Mouse (Mus musculus): ENCODE measurements around the gene Rnf187. TPM values are rescaled to one million over a fixed set of nuclear protein-coding genes. Genes with fewer than 3 reads are reported as not detected.

The Rnf187 gene
- polyA plus RNA-seq (2014; fragmentation: Nextera tagmentation; extraction: Ambion mirVana): 641 and 678 TPM in 2 replicates

DNA sequence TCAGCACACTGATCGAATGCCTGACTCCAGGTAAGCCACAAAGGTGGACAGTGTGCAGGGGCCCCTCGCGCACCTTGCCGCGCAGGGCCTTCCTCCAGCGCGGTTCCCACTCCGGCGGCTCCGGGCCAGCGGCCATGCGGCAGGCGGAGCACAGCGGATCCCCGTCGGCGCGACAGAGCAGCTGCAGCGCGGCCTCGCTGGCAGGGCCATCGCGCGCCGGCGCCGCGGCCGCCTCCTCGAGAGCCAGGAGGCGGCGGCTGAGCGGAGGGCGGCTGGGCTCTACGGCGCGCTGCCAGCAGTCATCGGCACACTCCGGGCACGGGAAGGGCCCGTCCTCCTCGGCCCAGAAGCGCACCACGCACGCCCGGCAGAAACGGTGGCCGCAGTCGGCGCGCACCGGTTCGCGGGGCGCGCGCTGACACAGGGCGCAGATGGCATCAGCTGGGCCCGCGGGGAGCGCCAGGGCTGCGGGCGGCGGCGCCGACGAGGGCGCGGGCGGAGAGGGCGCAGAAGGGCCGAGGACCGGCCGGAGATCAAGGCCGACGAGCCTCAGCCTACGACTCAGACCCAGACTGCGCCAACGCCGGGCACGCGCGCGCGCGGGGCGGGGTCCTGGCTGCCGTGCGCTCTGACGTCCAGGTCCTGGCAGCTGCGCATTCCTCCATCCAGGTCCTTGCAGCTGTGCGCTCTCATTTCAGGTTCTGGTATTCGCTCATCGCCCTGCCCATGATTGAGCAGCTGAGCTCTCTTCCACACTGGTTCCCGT, at the start of gene Rnf187:
Rnf187 (minus strand) TSS at position 595 of the 766 bp plus-strand sequence.
- ATAC-seq (ENCODE audit: low FRiP score, low TSS enrichment): peak; percentile 96
- WGBS: under 1% methylated on average over 95 of the region's 95 CpGs

GRCm38 (mm10) chr11:58985299-58985917, 46.7 kb upstream of the Rnf187 start:
- WGBS: 96% methylated on average over 3 of the region's 3 CpGs
- Histone ChIP-seq H3K27me3 (ENCODE audit: control insufficient read depth, insufficient read depth, low read length) (no peaks in the 10 kb centered on the region), H3K9me3 (ENCODE audit: control insufficient read depth, low read length) (no peaks in the 10 kb centered on the region), H3K4me2 (ENCODE audit: low read length) (no peak overlapping the region), H3K4me3 (replicated peaks; ENCODE audit: low read depth, low read length) (no peak overlapping the region), H3K36me3 (ENCODE audit: control insufficient read depth, insufficient read depth, low read length) (peaks cover 80% of the 10 kb centered on the region), H3K4me1 (ENCODE audit: control insufficient read depth, insufficient read depth, low read length) (no peaks in the 10 kb centered on the region), H3K27ac (replicated peaks; ENCODE audit: low read depth, low read length) (no peak overlapping the region), H3K9ac (replicated peaks; ENCODE audit: low read length) (no peak overlapping the region)
- DNase-seq (no peak), ATAC-seq (ENCODE audit: low FRiP score, low TSS enrichment) (no peak)

More for the DNA sequence above, at the start of gene Rnf187:
- peak within 1 kb of the TSS; percentile 75 for H3K4me2 ChIP-seq (ENCODE audit: low read length)
- H3K36me3 ChIP-seq (ENCODE audit: control insufficient read depth, insufficient read depth, low read length): peaks cover 33% of the 10 kb centered on the region
- H3K9ac ChIP-seq (replicated peaks; ENCODE audit: low read length): peak within 1 kb of the TSS; percentile 97
- H3K4me3 ChIP-seq (replicated peaks; ENCODE audit: low read depth, low read length): peak within 1 kb of the TSS; percentile 83
- H3K4me1 ChIP-seq (ENCODE audit: control insufficient read depth, insufficient read depth, low read length): peaks cover 20% of the 10 kb centered on the region
- DNase-seq: peak; percentile 97
- peak within 1 kb of the TSS; percentile 94 for H3K27ac ChIP-seq (replicated peaks; ENCODE audit: low read depth, low read length)
- H3K9me3 ChIP-seq (ENCODE audit: control insufficient read depth, low read length): no peaks in the 10 kb centered on the region
- H3K27me3 ChIP-seq (ENCODE audit: control insufficient read depth, insufficient read depth, low read length): no peaks in the 10 kb centered on the region

- Histone ChIP-seq H3K9ac (replicated peaks; ENCODE audit: low read length) (no peak overlapping the region), H3K36me3 (ENCODE audit: control insufficient read depth, insufficient read depth, low read length) (peaks cover 73% of the 10 kb centered on the region), H3K9me3 (ENCODE audit: control insufficient read depth, low read length) (no peaks in the 10 kb centered on the region), H3K27ac (replicated peaks; ENCODE audit: low read depth, low read length) (no peak overlapping the region), H3K27me3 (ENCODE audit: control insufficient read depth, insufficient read depth, low read length) (no peaks in the 10 kb centered on the region), H3K4me1 (ENCODE audit: control insufficient read depth, insufficient read depth, low read length) (peaks cover 6% of the 10 kb centered on the region; the same call in 1 of the 2 replicates), H3K4me3 (replicated peaks; ENCODE audit: low read depth, low read length) (no peak overlapping the region), H3K4me2 (ENCODE audit: low read length) (no peak overlapping the region)
- ATAC-seq (ENCODE audit: low FRiP score, low TSS enrichment): no peak
- 93% methylated on average over 7 of the region's 7 CpGs for WGBS
- no peak for DNase-seq
Observed at GRCm38 (mm10) chr11:58984657-58985056, 45.9 kb upstream of the Rnf187 start.

DNA sequence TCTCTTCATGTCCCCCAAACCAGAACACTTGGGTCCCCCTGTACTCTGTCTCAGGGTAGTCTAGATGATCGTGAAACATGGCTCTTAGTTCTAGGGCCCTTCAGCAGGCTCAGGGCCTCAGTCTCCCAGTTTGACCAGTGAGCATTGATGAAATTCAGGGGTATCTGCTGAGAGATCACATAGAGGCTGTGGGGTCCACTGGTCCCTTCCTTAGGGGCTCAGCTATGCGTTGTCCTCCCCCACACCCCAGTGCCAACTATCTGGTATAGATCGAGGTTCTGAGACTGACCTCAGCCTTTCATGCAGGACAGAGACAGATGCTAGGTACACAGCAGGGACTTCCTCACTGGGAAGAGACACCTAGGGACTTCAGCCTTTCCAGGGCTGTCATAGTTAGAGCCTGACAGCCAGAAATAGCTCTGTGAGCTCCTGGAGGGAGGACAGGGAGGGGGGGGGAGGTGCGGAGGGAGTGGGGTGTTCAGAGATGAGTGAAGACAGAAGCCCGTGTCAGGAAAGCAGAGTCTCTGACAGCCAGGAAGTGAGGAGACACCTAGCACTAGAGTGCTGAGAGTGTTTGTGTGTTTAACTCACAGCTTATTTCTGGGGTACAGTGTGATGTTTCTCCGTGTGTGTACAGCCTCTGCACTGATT, 45.1 kb upstream of the Rnf187 start:
- ATAC-seq (ENCODE audit: low FRiP score, low TSS enrichment): no peak
- 91% methylated on average over 6 of the region's 6 CpGs for WGBS
- Histone ChIP-seq H3K27me3 (ENCODE audit: control insufficient read depth, insufficient read depth, low read length) (no peaks in the 10 kb centered on the region), H3K4me3 (replicated peaks; ENCODE audit: low read depth, low read length) (no peak overlapping the region), H3K4me2 (ENCODE audit: low read length) (no peak overlapping the region), H3K9me3 (ENCODE audit: control insufficient read depth, low read length) (no peaks in the 10 kb centered on the region), H3K27ac (replicated peaks; ENCODE audit: low read depth, low read length) (no peak overlapping the region), H3K36me3 (ENCODE audit: control insufficient read depth, insufficient read depth, low read length) (peaks cover 64% of the 10 kb centered on the region), H3K4me1 (ENCODE audit: control insufficient read depth, insufficient read depth, low read length) (peaks cover 15% of the 10 kb centered on the region), H3K9ac (replicated peaks; ENCODE audit: low read length) (no peak overlapping the region)
- DNase-seq: no peak

GRCm38 (mm10) chr11:58982471-58983097, 43.9 kb upstream of the Rnf187 start:
- Histone ChIP-seq H3K4me2 (ENCODE audit: low read length) (no peak overlapping the region), H3K36me3 (ENCODE audit: control insufficient read depth, insufficient read depth, low read length) (peaks cover 53% of the 10 kb centered on the region), H3K9ac (replicated peaks; ENCODE audit: low read length) (no peak overlapping the region), H3K27ac (replicated peaks; ENCODE audit: low read depth, low read length) (no peak overlapping the region), H3K4me3 (replicated peaks; ENCODE audit: low read depth, low read length) (no peak overlapping the region), H3K27me3 (ENCODE audit: control insufficient read depth, insufficient read depth, low read length) (no peaks in the 10 kb centered on the region), H3K4me1 (ENCODE audit: control insufficient read depth, insufficient read depth, low read length) (peaks cover 18% of the 10 kb centered on the region), H3K9me3 (ENCODE audit: control insufficient read depth, low read length) (no peaks in the 10 kb centered on the region)
- no peak for DNase-seq
- 90% methylated on average over 18 of the region's 18 CpGs for WGBS
- ATAC-seq (ENCODE audit: low FRiP score, low TSS enrichment): no peak

- Histone ChIP-seq H3K9ac (replicated peaks; ENCODE audit: low read length) (no peak overlapping the region), H3K27ac (replicated peaks; ENCODE audit: low read depth, low read length) (no peak overlapping the region), H3K36me3 (ENCODE audit: control insufficient read depth, insufficient read depth, low read length) (peaks cover 45% of the 10 kb centered on the region), H3K4me1 (ENCODE audit: control insufficient read depth, insufficient read depth, low read length) (peaks cover 21% of the 10 kb centered on the region), H3K4me2 (ENCODE audit: low read length) (no peak overlapping the region), H3K4me3 (replicated peaks; ENCODE audit: low read depth, low read length) (no peak overlapping the region), H3K27me3 (ENCODE audit: control insufficient read depth, insufficient read depth, low read length) (no peaks in the 10 kb centered on the region), H3K9me3 (ENCODE audit: control insufficient read depth, low read length) (no peaks in the 10 kb centered on the region)
- ATAC-seq (ENCODE audit: low FRiP score, low TSS enrichment) (no peak), DNase-seq (peak; percentile 70)
- 60% methylated on average over 14 of the region's 14 CpGs for WGBS
Observed at GRCm38 (mm10) chr11:58981541-58982447, 43.1 kb upstream of the Rnf187 start.

GRCm38 (mm10) chr11:58980381-58980990, 41.8 kb upstream of the Rnf187 start:
- no peak overlapping the region for H3K27ac ChIP-seq (replicated peaks; ENCODE audit: low read depth, low read length)
- H3K4me1 ChIP-seq (ENCODE audit: control insufficient read depth, insufficient read depth, low read length): peaks cover 22% of the 10 kb centered on the region
- H3K36me3 ChIP-seq (ENCODE audit: control insufficient read depth, insufficient read depth, low read length): peaks cover 33% of the 10 kb centered on the region
- DNase-seq (no peak), ATAC-seq (ENCODE audit: low FRiP score, low TSS enrichment) (no peak)
- H3K4me2 ChIP-seq (ENCODE audit: low read length): no peak overlapping the region
- WGBS: 73% methylated on average over 5 of the region's 5 CpGs
- no peaks in the 10 kb centered on the region for H3K9me3 ChIP-seq (ENCODE audit: control insufficient read depth, low read length)
- H3K4me3 ChIP-seq (replicated peaks; ENCODE audit: low read depth, low read length): no peak overlapping the region
- no peak overlapping the region for H3K9ac ChIP-seq (replicated peaks; ENCODE audit: low read length)
- no peaks in the 10 kb centered on the region for H3K27me3 ChIP-seq (ENCODE audit: control insufficient read depth, insufficient read depth, low read length)
